Mouse (Mus musculus) heart, postnatal 0 days (tissue): ENCODE results near the gene Cfap126.
"Not testable (repeated sequence)": the region's sequence is repeated elsewhere in the genome, so short reads cannot be mapped to it uniquely, and the experiment has no call there.

ENCODE experiments used
- CTCF ChIP-seq: IDR thresholded peaks from 2 replicates; pipeline ENCODE4 v1.5.1; 2016; ENCODE audit warnings: antibody characterized with exemption, control low read depth, low read depth
- EP300 ChIP-seq: IDR thresholded peaks from 2 replicates; pipeline ENCODE4 v1.6.1; 2016; ENCODE audit warnings: antibody characterized with exemption, low read depth

DNA sequence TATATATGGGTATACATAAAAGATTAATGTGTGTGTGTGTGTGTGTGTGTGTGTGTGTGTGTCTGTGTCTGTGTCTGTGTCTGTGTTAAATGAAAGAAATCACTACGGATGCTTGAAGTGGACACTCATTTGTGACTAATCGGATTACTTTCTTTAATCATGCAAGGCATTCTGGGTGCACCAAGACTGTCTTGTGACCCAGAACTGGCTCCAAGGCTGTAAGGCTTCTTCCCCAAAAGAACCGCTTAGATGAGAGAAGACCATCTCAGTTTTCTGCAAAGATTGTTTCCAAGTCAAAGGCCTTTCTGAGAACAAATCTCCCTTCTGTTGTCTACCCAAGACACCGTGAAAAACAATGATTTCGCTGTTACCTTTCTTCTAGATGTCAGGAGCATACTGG lies 36.5 kb upstream of the Cfap126 start:
- TF ChIP-seq CTCF, EP300: not testable (repeated sequence)
